Mouse (Mus musculus) neural tube, embryonic 12.5 days (tissue): ENCODE results near the gene Tmsb15l. TPM values are rescaled to one million over a fixed set of nuclear protein-coding genes. Genes with fewer than 3 reads are reported as not detected.
"Not testable (repeated sequence)": the region's sequence is repeated elsewhere in the genome, so short reads cannot be mapped to it uniquely, and the experiment has no call there.

Experiments
- ATAC-seq: fragments of 200-750 bp; cut with Nextera tagmentation; 2 replicates; pipeline ENCODE4 v1.8.0; 2017; ENCODE audit warnings: low read depth, mild to moderate bottlenecking, moderate TSS enrichment, moderate library complexity; ENCODE audit not compliant: low FRiP score
- H3K27ac ChIP-seq: fragments of 300-500 bp; sonication (generic); 2 replicates; pipeline ENCODE4 v1.5.1; 2016
- H3K27me3 ChIP-seq: fragments of 300-500 bp; sonication (generic); replicated peaks from 2 replicates; pipeline ENCODE4 v1.6.1; 2016; ENCODE audit warnings: mild to moderate bottlenecking
- H3K36me3 ChIP-seq: fragments of 300-500 bp; sonication (generic); 2 replicates; pipeline ENCODE4 v1.6.1; 2016; ENCODE audit warnings: mild to moderate bottlenecking
- H3K4me1 ChIP-seq: fragments of 300-500 bp; sonication (generic); 2 replicates; pipeline ENCODE4 v1.6.1; 2016
- H3K4me2 ChIP-seq: fragments of 300-500 bp; sonication (generic); replicated peaks from 2 replicates; pipeline ENCODE4 v1.6.1; 2016; ENCODE audit warnings: mild to moderate bottlenecking
- H3K4me3 ChIP-seq: fragments of 300-500 bp; sonication (generic); 2 replicates; pipeline ENCODE4 v1.5.1; 2016
- H3K9ac ChIP-seq: fragments of 300-500 bp; sonication (generic); 2 replicates; pipeline ENCODE4 v1.6.1; 2016; ENCODE audit warnings: mild to moderate bottlenecking
- H3K9me3 ChIP-seq: fragments of 300-500 bp; sonication (generic); 2 replicates; pipeline ENCODE4 v1.6.1; 2016; ENCODE audit warnings: mild to moderate bottlenecking
- WGBS: fragments of 180-500 bp; shearing (Covaris S2); methylation state at CpG from one replicate; pipeline ENCODE4 v1.1.7; 2016; 5-methylcytosine and 5-hydroxymethylcytosine counted together
- polyA plus RNA-seq: library from polyadenylated mRNA; unstranded; fragments of >200 nt; fragmentation: Nextera tagmentation; extraction: Ambion mirVana; gene quantifications from 2 replicates; pipeline ENCODE4 v1.2.1, GENCODE M21; 2016

The Tmsb15l gene
- 8.6 and 10.2 TPM in 2 replicates for polyA plus RNA-seq

DNA sequence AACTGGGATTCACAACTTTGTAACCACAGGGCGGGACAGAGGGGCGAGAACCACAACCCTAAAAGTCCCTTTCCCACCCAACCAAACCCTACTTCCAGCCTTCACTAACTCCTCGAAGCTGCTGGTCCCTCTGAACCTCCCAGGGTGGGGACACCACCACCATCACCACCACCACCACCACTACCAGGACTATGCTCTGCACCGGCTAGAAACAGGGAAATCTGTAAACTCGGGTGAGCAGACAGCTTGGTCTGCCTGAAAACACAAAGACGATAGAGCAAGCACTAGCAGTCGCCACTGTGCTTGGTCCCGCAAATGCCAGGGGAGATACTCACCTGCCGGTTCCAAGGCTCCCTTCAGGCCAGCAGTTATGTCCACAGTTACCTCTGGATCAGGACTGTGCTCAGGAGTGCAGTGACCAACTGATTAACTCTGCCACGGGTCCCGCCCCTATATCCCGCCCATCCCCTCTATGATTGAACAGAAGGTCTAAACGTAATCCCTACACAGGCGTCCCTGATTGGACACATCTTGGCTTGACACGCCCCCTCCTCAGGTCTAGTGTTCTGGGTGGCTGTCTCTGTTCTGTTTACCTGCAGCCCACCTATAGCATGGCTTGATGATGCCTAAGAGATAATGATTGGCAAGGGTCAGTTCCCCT, at the start of gene Tmsb15l, which contains the start of gene Tmsb15b1:
Gene Tmsb15l (minus strand): TSS at position 446 of the 661 bp plus-strand sequence.
Gene Tmsb15b1 (minus strand): TSS at position 451 of the 661 bp plus-strand sequence.
- Histone ChIP-seq H3K9ac (0 out of 2 replicates have a peak within 1 kb of the TSS, but pooled peaks have one; percentile 40), H3K27ac (no peak within 1 kb of the TSS), H3K9me3 (no peaks in the 10 kb centered on the region), H3K27me3 (no peaks in the 10 kb centered on the region), H3K4me2 (peak within 1 kb of the TSS; percentile 58), H3K36me3 (no peaks in the 10 kb centered on the region), H3K4me3 (peak within 1 kb of the TSS; percentile 38), H3K4me1 (no peaks in the 10 kb centered on the region)
- peak; percentile 100 for ATAC-seq
- 27% methylated on average over 15 of the region's 15 CpGs for WGBS

DNA sequence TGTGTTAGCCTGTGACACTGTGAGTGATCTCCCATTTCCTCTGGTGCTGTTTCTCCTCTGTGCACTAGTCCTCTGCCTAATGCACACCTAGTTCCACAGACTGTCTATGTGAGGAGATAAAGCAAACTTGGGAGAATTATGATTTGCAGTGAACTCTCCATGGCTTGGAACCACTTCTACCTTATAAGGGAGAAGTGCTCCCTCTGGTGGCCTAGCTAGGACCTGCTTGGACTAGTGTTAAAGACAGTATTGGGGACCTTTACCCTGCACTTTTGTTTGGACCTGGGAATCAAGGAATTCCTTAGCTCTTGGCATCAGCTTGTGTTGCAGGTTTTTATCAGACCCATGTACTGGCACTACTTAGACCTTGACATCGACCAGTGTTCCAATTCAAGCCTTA, 42.6 kb upstream of the Tmsb15l start:
- H3K4me3 ChIP-seq = no peak overlapping the region
- no peak for ATAC-seq
- no peaks in the 10 kb centered on the region for H3K4me1 ChIP-seq
- no peaks in the 10 kb centered on the region for H3K36me3 ChIP-seq
- 26% methylated on average over 1 of the region's 1 CpGs for WGBS
- H3K27me3 ChIP-seq = no peaks in the 10 kb centered on the region
- H3K9ac ChIP-seq = no peak overlapping the region
- H3K9me3 ChIP-seq = no peaks in the 10 kb centered on the region
- H3K4me2 ChIP-seq = no peak overlapping the region
- no peak overlapping the region for H3K27ac ChIP-seq

DNA sequence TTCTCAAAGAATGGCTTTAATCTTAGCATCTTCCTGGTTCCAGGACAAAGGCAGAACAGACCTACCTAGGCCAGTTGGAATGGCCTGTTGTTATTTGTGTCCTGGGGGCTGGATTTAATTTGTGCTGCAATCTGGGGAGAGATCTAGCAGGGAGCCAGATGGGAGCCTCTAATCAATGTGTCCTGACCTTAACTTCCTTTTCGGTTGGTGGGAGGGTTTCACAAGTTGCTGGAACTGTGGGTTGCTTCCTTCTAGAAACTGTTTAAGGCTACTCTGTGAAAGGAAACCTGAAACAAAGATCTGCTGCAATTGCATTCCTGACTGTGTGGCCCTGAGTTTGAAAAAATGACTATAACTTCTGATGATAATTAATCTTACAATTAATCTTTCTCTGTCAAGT, 41.0 kb upstream of the Tmsb15l start:
- WGBS = 84% methylated on average over 1 of the region's 1 CpGs
- ATAC-seq = no peak
- H3K4me2 ChIP-seq = no peak overlapping the region
- H3K27ac ChIP-seq = no peak overlapping the region
- H3K4me1 ChIP-seq = no peaks in the 10 kb centered on the region
- H3K9me3 ChIP-seq = no peaks in the 10 kb centered on the region
- H3K4me3 ChIP-seq = no peak overlapping the region
- no peaks in the 10 kb centered on the region for H3K36me3 ChIP-seq
- no peak overlapping the region for H3K9ac ChIP-seq
- no peaks in the 10 kb centered on the region for H3K27me3 ChIP-seq

DNA sequence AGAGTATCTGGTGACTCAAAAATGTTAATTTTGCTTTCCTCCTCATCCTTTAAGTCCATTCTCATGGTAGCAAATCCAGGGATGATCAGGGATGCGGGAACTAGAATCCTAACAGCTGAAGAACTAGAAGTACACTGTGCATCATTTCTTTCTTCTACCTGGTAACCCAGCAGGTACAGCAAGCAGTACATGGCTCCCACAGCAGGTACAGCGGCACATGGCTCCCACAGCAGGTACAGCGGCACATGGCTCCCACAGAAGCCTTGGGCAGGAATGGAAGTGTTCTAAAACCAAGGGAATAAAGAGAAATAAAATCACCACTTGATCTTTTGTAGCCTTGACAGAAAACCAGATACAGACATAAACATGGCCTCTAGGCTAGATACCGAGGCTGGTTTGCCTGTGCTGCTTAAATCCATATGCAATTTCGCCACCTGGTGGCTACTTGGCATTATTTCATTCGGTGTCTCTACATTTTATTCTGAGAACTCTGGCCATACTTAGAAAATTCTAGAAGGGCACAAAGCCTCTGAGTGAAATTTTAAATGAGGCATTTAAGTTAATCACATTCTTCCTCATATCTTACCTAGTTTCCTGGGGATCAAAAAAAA, 38.5 kb upstream of the Tmsb15l start:
- Histone ChIP-seq H3K4me1 (no peaks in the 10 kb centered on the region), H3K36me3 (no peaks in the 10 kb centered on the region), H3K4me3 (no peak overlapping the region), H3K27ac (no peak overlapping the region), H3K27me3 (no peaks in the 10 kb centered on the region), H3K9ac (no peak overlapping the region), H3K4me2 (no peak overlapping the region), H3K9me3 (no peaks in the 10 kb centered on the region)
- 54% methylated on average over 6 of the region's 6 CpGs for WGBS
- ATAC-seq = no peak

DNA sequence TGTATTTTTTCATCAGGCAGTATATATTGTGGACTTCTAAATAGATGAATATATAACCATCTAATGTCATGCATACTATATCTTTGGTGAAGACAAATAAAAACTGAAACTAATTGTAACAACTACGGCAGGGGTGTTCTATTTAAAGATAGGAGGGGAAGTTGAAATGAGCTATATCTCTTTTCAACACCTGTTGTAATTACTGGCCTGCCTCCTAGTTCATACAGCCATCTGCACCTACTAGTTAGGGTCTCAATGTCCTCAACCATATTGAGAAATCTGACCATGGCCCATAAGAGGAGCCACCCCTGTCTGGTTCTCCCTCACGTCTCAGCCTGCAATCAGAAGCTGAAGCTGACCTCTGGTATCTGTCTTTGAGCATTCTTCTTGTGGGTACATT, 19.6 kb upstream of the Tmsb15l start:
- Histone ChIP-seq H3K9me3 (no peaks in the 10 kb centered on the region), H3K36me3 (no peaks in the 10 kb centered on the region), H3K27me3 (no peaks in the 10 kb centered on the region), H3K9ac (no peak overlapping the region), H3K4me2 (no peak overlapping the region), H3K4me1 (peaks cover 11% of the 10 kb centered on the region; the same call in 1 of the 2 replicates), H3K27ac (no peak overlapping the region), H3K4me3 (no peak overlapping the region)
- WGBS = 74% methylated on average over 2 of the region's 2 CpGs
- no peak for ATAC-seq

DNA sequence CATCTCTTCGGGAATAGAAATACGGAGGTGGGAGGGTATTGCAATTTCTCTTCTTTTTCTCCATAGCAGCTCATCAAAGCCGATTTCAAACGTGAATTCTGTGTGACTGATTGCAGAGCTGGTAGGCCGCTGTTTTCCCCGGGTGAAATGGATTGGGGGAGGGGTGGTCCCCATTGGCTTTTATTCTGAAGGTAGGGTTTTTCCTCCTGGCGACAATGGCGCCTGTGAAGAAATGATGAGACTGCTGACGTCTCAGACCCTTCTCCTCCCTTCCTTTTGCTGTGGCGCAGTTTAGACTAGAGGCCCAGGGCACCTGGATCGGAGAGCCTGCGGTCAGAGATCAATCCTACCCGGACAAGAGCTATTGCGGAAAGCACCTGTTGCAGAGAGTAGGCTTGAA, 17.0 kb upstream of the Tmsb15l start:
- Histone ChIP-seq H3K4me1 (peaks cover 11% of the 10 kb centered on the region; the same call in 1 of the 2 replicates), H3K4me2 (peak overlapping the region; percentile 57), H3K36me3 (no peaks in the 10 kb centered on the region), H3K27ac (0 out of 2 replicates have a peak overlapping the region, but pooled peaks have one; percentile 53), H3K27me3 (no peaks in the 10 kb centered on the region), H3K9me3 (no peaks in the 10 kb centered on the region), H3K4me3 (peak overlapping the region; percentile 38), H3K9ac (peak overlapping the region; percentile 55; the same call in 1 of the 2 replicates)
- peak; percentile 32 for ATAC-seq
- WGBS = 18% methylated on average over 14 of the region's 14 CpGs

DNA sequence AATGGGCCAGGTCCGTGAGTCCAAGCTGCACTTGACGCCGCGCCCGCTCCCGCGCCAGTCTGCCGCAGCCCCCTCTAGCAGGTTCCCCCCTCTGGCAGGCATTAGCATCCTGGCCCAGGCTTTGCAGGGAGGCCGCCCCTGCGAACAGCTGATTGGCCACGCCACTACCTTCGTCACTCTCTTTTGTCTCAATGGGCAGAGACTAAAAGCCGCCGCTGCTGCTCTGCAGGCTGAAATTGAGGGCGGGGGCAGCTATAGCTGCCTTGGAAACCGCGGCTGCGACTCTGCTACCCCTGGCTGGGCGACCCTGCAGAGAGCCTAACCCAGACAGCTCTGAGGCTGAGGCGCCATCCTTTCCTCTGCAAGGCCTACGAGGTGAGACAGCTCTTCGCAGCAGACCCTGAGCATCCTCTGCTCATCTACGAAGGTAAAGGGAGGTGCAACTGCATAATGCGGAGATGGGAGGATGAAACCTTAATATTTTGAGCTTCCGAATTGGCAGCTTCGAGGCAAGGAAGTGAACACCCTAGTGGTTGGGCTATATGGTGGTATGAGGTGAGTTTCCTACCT, 16.4 kb upstream of the Tmsb15l start, which contains the start of gene Zcchc18:
Gene Zcchc18 (plus strand): TSS at position 178 of the 570 bp plus-strand sequence.
- Histone ChIP-seq H3K27ac (0 out of 2 replicates have a peak within 1 kb of the TSS, but pooled peaks have one; percentile 53), H3K9ac (peak within 1 kb of the TSS; percentile 55), H3K9me3 (no peaks in the 10 kb centered on the region), H3K4me3 (peak within 1 kb of the TSS; percentile 38), H3K36me3 (no peaks in the 10 kb centered on the region), H3K27me3 (no peaks in the 10 kb centered on the region), H3K4me2 (peak within 1 kb of the TSS; percentile 57), H3K4me1 (peaks cover 11% of the 10 kb centered on the region; the same call in 1 of the 2 replicates)
- 23% methylated on average over 26 of the region's 26 CpGs for WGBS
- peak; percentile 99 for ATAC-seq

DNA sequence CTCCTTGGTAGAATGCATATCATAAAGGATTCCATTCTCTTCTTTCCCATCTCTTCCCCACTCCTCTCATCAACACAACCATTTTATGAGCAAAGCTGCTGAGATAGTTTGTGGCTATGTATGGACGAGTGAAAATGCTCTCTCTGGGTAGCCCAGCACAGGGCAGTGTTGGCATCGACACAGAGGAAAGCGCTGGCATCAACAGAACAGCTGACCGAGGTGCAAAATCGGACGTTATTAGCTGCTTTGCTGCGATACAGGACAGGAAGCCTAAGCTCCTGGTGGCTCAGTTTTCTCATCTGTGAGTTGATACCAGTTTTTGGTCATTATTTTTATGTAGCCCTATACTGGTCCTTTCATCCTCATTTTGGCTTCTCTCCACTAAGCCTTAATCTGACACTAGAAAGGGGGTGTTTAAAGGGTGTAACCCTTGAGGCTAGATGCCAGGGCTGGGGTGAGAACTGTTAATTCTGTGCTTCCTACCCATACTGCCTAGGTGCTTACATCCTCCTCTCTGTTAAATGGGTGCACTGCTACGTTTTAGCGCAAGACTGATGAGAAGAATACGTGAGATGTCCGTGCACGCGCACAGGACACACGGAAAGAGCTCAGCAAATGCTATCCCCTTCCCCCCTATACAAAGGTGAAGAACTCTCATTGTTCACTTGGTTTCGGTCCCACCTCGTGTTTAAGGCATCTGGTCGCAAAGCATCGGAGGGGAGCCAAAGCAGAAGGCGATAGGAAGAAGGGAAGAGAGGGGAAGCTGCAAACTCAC, 15.7 kb upstream of the Tmsb15l start:
- Histone ChIP-seq H3K36me3 (no peaks in the 10 kb centered on the region), H3K9me3 (no peaks in the 10 kb centered on the region), H3K27ac (no peak overlapping the region), H3K9ac (peak overlapping the region; percentile 48), H3K4me1 (peaks cover 11% of the 10 kb centered on the region; the same call in 1 of the 2 replicates), H3K4me3 (peak overlapping the region; percentile 38), H3K4me2 (peak overlapping the region; percentile 57), H3K27me3 (no peaks in the 10 kb centered on the region)
- peak; percentile 70 for ATAC-seq
- WGBS = 19% methylated on average over 19 of the region's 19 CpGs

DNA sequence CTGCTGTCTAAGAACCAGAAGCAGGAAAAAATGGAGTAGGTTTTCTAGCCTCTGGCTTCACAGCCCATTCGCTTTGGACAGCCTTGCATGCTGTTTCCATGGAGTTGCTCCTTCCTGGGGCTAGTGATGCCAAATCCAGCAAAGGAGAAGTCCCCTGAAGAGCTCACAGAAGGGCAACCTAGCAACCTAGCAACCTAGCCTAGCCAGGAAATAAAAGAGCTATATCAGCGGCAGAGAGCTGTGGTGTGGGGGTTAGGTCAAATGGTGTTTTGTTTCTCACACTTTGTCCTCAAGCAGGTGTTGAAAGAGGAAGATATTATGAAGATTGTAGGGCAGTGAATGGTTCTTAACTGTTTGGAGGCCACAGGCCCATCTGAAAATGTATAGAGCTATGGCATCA, 14.6 kb upstream of the Tmsb15l start:
- no peak for ATAC-seq
- Histone ChIP-seq H3K27me3 (no peaks in the 10 kb centered on the region), H3K27ac (no peak overlapping the region), H3K4me2 (no peak overlapping the region), H3K4me3 (no peak overlapping the region), H3K9ac (no peak overlapping the region), H3K36me3 (no peaks in the 10 kb centered on the region), H3K4me1 (peaks cover 11% of the 10 kb centered on the region; the same call in 1 of the 2 replicates), H3K9me3 (no peaks in the 10 kb centered on the region)
- WGBS = 62% methylated on average over 2 of the region's 2 CpGs

DNA sequence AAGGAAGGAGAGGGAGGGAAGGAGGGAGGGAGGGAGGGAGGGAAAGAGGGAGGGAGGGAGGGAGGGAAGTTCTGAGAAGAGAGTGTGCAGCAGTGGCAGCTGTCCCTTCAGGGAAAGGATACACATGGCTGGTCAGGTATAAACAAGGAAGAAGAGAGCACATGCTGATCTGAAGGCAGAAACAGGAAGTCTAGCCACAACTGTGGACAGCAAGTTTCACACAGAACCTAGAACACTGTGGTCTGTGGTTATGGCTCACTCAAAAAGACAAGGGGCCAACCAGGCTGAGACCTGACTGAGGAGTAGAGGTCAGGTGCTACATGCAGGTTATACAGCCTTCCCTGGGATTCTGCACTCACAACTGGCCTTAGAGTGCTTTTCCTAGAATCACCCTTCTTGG, 9.4 kb upstream of the Tmsb15l start:
- no peaks in the 10 kb centered on the region for H3K9me3 ChIP-seq
- no peaks in the 10 kb centered on the region for H3K4me1 ChIP-seq
- H3K4me2 ChIP-seq = no peak overlapping the region
- no peaks in the 10 kb centered on the region for H3K36me3 ChIP-seq
- H3K4me3 ChIP-seq = no peak overlapping the region
- no peaks in the 10 kb centered on the region for H3K27me3 ChIP-seq
- no peak overlapping the region for H3K9ac ChIP-seq
- no peak for ATAC-seq
- no peak overlapping the region for H3K27ac ChIP-seq

DNA sequence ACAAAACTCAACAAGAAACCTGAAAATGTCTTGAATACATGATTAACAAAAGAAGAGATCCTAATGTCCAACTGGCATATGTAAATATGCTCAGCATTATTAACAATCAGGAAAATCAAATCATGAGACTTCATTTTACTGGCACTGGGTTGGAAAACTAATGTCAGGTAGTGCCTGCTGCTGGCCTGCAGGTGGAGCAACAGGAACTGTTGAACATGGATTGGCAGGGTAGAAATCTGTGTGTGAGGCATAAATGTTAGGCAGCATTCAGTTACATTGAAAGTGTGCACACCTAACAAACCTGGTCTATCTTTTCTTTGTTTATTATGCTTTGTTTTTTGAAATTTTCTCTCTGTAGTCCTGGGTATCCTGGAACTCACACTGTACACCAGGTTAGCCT, 1.9 kb upstream of the Tmsb15l start:
- Histone ChIP-seq H3K4me1 (no peaks in the 10 kb centered on the region), H3K4me2 (no peak overlapping the region)

DNA sequence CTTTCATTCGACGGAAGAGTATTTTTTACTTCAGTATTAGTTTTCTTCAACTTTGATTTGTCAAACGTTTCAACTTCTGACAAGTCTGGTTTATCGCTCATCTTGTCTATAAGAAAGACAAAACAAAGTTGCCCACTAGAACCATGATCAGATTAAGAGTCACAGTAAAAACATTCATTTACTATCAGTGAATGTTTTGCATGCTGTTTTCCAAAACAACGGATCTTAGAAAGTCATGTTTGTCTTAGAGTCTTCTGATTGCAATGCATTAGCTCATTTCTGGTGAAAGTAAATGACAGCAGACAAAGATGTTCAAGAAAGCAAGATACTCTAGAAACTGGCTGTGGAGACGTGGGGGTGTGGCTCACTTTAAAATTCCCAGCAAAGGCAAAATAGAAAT, 1.3 kb downstream of the Tmsb15l start, which contains the start of gene Tmsb15b2:
Gene Tmsb15b2 (minus strand): TSS at position 101 of the 400 bp plus-strand sequence.
- H3K36me3 ChIP-seq, ATAC-seq, H3K27ac ChIP-seq, H3K4me1 ChIP-seq, H3K27me3 ChIP-seq, H3K9me3 ChIP-seq: not testable (repeated sequence)
- H3K4me3 ChIP-seq = peak within 1 kb of the TSS; percentile 38; the same call in 1 of the 2 replicates
- 89% methylated on average over 6 of the region's 6 CpGs for WGBS
- 0 out of 2 replicates have a peak within 1 kb of the TSS, but pooled peaks have one; percentile 40 for H3K9ac ChIP-seq
- H3K4me2 ChIP-seq = peak within 1 kb of the TSS; percentile 58

More for the DNA sequence above, 1.9 kb upstream of the Tmsb15l start:
- H3K9me3 ChIP-seq = no peaks in the 10 kb centered on the region
- ATAC-seq = no peak
- no peak overlapping the region for H3K9ac ChIP-seq
- H3K27ac ChIP-seq = no peak overlapping the region
- no peak overlapping the region for H3K4me3 ChIP-seq
- H3K36me3 ChIP-seq = no peaks in the 10 kb centered on the region
- H3K27me3 ChIP-seq = no peaks in the 10 kb centered on the region
